7 mouse cellular contexts compared by ENCODE assay signal in the genomic region with DNA sequence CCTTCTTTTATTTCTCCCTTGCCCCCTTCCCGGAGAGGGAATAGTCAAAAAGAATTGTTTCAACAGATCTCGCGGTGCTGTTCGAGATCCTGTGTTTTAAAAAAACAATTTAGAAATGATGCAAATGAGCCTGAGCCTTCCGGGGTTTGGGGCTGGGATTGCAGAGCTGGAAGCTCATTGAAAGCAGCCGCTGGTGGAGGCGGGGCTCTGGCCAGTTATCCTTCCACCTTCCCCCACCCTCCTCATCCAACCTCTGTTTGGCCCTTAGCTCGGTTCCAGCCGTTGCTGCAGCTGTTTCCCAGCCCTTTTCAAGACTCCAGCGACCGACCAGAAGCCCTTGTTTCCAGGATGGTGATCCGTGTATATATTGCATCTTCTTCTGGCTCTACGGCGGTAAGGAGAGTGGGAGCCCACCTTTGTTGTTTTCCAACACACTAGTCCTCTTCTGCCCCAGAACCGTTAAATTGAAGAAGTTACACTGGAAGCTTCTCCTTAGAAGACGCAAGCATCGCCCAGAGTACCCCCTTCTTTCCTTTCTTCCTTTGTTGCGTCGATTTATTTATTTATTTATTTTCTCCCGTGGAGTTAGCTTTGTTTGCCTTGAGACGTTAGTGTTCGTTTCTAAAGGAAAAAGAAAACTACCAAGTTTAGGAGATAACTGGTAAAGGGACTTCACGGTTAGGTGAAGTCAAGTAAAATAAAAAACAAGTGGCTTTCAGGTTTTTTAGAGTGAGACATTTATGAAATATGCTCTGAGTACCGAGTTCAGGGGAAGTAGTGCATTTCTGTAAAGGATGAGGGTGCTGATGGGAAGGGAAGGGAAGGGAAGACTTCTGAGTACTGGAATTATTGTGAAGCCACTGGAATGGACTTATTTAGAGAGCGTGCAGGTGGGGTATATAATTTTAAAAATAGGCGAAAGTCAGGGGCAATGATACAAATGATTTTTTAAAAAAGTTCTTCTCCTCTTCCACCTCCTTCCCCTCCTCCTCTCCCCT. TPM values are rescaled to one million over a fixed set of nuclear protein-coding genes. Genes with fewer than 3 reads are reported as not detected.
DNase-seq lines count a peak whose midpoint lies in the region; ATAC-seq lines count a peak whose summit lies in the region.

Sh3bgrl (plus strand) TSS at position 121 of the 998 bp plus-strand sequence.

- H3K9ac ChIP-seq in intestine, embryonic 14.5 days (ENCODE audit: low read length) = peak within 1 kb of the TSS; percentile 57

- ATAC-seq in intestine, embryonic 14.5 days (replicated peaks; ENCODE audit: low FRiP score, low TSS enrichment, low read depth) = peak; percentile 98

- H3K4me1 ChIP-seq in intestine, embryonic 14.5 days (replicated peaks; ENCODE audit: control insufficient read depth, insufficient read depth, low read length) = no peaks in the 10 kb centered on the region
- no peaks in the 10 kb centered on the region; the same call in 1 of the 2 replicates for H3K4me1 ChIP-seq in midbrain, embryonic 10.5 days

- H3K9me3 ChIP-seq in intestine, embryonic 14.5 days (ENCODE audit: control insufficient read depth, low read length) = no peaks in the 10 kb centered on the region
- no peaks in the 10 kb centered on the region for H3K9me3 ChIP-seq in midbrain, embryonic 10.5 days (replicated peaks)

- H3K27ac ChIP-seq in intestine, embryonic 14.5 days (ENCODE audit: low read depth) = peak within 1 kb of the TSS; percentile 88
- peak within 1 kb of the TSS; percentile 89 for H3K27ac ChIP-seq in midbrain, embryonic 10.5 days (replicated peaks)

- no peaks in the 10 kb centered on the region for H3K36me3 ChIP-seq in intestine, embryonic 14.5 days (ENCODE audit: control insufficient read depth, insufficient read depth, low read length)
- no peaks in the 10 kb centered on the region for H3K36me3 ChIP-seq in midbrain, embryonic 10.5 days

- H3K4me2 ChIP-seq in intestine, embryonic 14.5 days (ENCODE audit: low read length) = peak within 1 kb of the TSS; percentile 38

- WGBS in intestine, embryonic 14.5 days = 13% methylated on average over 26 of the region's 26 CpGs
- 15% methylated on average over 26 of the region's 26 CpGs for WGBS in midbrain, embryonic 10.5 days

- DNase-seq in adrenal gland, adult 2 months = peak; percentile 86
- DNase-seq in embryo, embryonic 11 days = peak; percentile 89
- peak; percentile 77 for DNase-seq in gastrocnemius, postnatal 25 days
- peak; percentile 76 for DNase-seq in intestine, embryonic 14.5 days (ENCODE audit: low spot score)
- DNase-seq in left cerebral cortex, postnatal 36 days (ENCODE audit: low spot score in 2 of 2) = peak; percentile 39 to 47
- peak; percentile 76 for DNase-seq in midbrain, embryonic 10.5 days (ENCODE audit: low spot score)
- peak; percentile 70 for DNase-seq in skeletal muscle tissue, adult 2 months (ENCODE audit: low read depth, low spot score)

- H3K27me3 ChIP-seq in intestine, embryonic 14.5 days (replicated peaks; ENCODE audit: control insufficient read depth, insufficient read depth, low read length) = no peaks in the 10 kb centered on the region
- no peaks in the 10 kb centered on the region for H3K27me3 ChIP-seq in midbrain, embryonic 10.5 days (ENCODE audit: low read depth, poor library complexity, severe bottlenecking)

- peak within 1 kb of the TSS; percentile 52 for H3K4me3 ChIP-seq in intestine, embryonic 14.5 days (ENCODE audit: low read depth, low read length)
- peak within 1 kb of the TSS; percentile 57 for H3K4me3 ChIP-seq in midbrain, embryonic 10.5 days

- intact Hi-C loops in left cerebral cortex, postnatal 36 days (cut with DNase I) = loop anchor here (10.0 kb wide), 2 partner anchors 259 to 261 kb away; partner anchors contain the start of gene Brwd3

RNA-seq across cellular contexts. Expression of gene Sh3bgrl, which starts in this region (rescaled TPM):
- 100 to 1,000 TPM in 1 of 2 experiments, 10 to 100 TPM in 1; 99.8 to 158 TPM for total RNA-seq in adrenal gland, adult 2 months (2021)
- polyA plus RNA-seq in adrenal gland, adult 2 months (2012; rRNA removed) = 2.5 and 3.1 TPM in 2 replicates
- 10 to 100 TPM; 11.2 to 23.8 TPM for total RNA-seq in gastrocnemius, postnatal 25 days (2021)
- 115 and 128 TPM in 2 replicates for polyA plus RNA-seq in intestine, embryonic 14.5 days (2014; fragmentation: Nextera tagmentation; extraction: Ambion mirVana)
- 10 to 100 TPM; 57.7 to 58.9 TPM for total RNA-seq in left cerebral cortex, postnatal 36 days (2021)
- 148 and 175 TPM in 2 replicates for polyA plus RNA-seq in midbrain, embryonic 10.5 days (2016; fragmentation: Nextera tagmentation; extraction: Ambion mirVana)

Comparison
In these comparisons a context has a peak if more than half of its experiments do, and no peak if none do; other contexts are left out.
1. Peak in every context shown above with its lines: DNase-seq, ATAC-seq, H3K4me3 ChIP-seq and H3K27ac ChIP-seq.
2. RNA of gene Sh3bgrl (polyA plus RNA-seq): 148 to 175 TPM in midbrain, embryonic 10.5 days and 115 to 128 TPM in intestine, embryonic 14.5 days; 2.5 to 3.1 TPM in adrenal gland, adult 2 months; every median in the first group is over 10 times any median in the second.